Mouse (Mus musculus) olfactory bulb, adult 2 months (tissue): ENCODE data around the gene Midn.

Experiments used
- CTCF ChIP-seq: fragments of 200-500 bp; IDR thresholded peaks from 2 replicates; pipeline ENCODE4 v1.5.1; 2012; ENCODE audit warnings: low read depth, mild to moderate bottlenecking, low read length, moderate library complexity; ENCODE audit not compliant: insufficient read depth
- POLR2A ChIP-seq: fragments of 200-500 bp; IDR thresholded peaks from 2 replicates; pipeline ENCODE4 v1.6.1; 2012; ENCODE audit warnings: mild to moderate bottlenecking, low read depth, low read length, moderate library complexity; ENCODE audit not compliant: insufficient read depth

DNA sequence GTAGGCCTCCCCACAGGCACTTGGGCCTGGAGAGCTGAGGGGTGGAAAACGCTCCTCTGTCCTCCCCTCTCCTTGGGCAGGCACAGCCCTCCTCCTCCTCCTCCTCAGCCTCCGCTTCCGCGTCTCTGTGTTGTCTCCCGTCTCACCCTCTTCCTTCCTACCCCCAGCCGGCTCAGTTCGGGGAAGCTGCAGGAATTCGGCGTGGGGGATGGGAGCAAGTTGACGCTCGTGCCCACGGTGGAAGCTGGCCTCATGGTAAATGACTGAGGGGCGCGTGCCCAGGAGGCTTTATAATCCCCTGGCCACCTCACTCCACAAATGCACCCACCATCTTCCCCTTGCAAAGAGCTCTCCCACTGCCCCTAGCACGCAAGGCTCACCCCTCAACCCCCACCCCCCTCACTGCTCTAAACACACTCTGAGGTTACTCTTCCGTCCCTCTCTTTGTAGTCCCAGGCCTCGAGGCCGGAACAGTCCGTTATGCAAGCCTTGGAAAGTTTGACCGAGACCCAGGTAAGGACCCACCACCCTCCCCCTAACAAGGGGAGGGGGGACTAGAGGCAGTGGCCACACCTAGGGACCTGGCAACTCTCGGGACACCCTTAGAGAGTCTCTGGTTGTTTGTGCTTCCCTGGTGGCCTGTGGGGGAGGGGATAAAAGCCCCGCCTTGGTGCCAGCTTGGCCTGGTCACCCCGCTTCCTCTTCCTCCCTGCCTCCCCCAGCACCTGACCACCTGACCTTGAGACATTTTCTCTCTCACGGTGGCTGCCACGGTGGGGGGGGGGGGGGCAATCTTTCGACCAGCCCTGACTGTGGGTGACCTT is 3.4 kb downstream of the Midn start:
- TF ChIP-seq CTCF: no peak
- no peak; the same call in 1 of the 2 replicates for TF ChIP-seq POLR2A
